Mouse (Mus musculus) heart, postnatal 0 days (tissue): ENCODE data around the gene Igf2r. TPM values are rescaled to one million over a fixed set of nuclear protein-coding genes. Genes with fewer than 3 reads are reported as not detected.

Experiments used
- ATAC-seq: fragments of 200-750 bp; cut with Nextera tagmentation; 2 replicates; pipeline ENCODE4 v1.8.0; 2017; ENCODE audit warnings: low read depth, moderate number of reproducible peaks, moderate library complexity; ENCODE audit not compliant: insufficient read depth
- DNase-seq: peaks from one replicate; pipeline ENCODE4 v3.0.0-alpha.2; 2016; ENCODE audit warnings: low spot score
- H3K27ac ChIP-seq: fragments of 300-500 bp; sonication (generic); 2 replicates; pipeline ENCODE4 v1.5.1; 2014; ENCODE audit warnings: low read depth, mild to moderate bottlenecking
- H3K27me3 ChIP-seq: fragments of 300-500 bp; sonication (generic); 2 replicates; pipeline ENCODE4 v1.6.1; 2014; ENCODE audit warnings: low read length, mixed read lengths; ENCODE audit not compliant: control insufficient read depth, insufficient read depth
- H3K36me3 ChIP-seq: fragments of 300-500 bp; sonication (generic); replicated peaks from 2 replicates; pipeline ENCODE4 v1.6.1; 2014; ENCODE audit warnings: low read length, mixed read lengths; ENCODE audit not compliant: control insufficient read depth, insufficient read depth
- H3K4me1 ChIP-seq: fragments of 300-500 bp; sonication (generic); 2 replicates; pipeline ENCODE4 v1.6.1; 2014; ENCODE audit warnings: antibody characterized with exemption; ENCODE audit not compliant: control insufficient read depth, insufficient read depth
- H3K4me2 ChIP-seq: fragments of 300-500 bp; sonication (generic); 2 replicates; pipeline ENCODE4 v1.6.1; 2014; ENCODE audit warnings: low read depth, mild to moderate bottlenecking, low read length, moderate library complexity
- H3K4me3 ChIP-seq: fragments of 300-500 bp; sonication (generic); 2 replicates; pipeline ENCODE4 v1.5.1; 2014; ENCODE audit warnings: low read depth, low read length
- H3K9ac ChIP-seq: fragments of 300-500 bp; sonication (generic); replicated peaks from 2 replicates; pipeline ENCODE4 v1.6.1; 2014; ENCODE audit warnings: low read depth, low read length, mixed read lengths
- H3K9me3 ChIP-seq: fragments of 300-500 bp; sonication (generic); replicated peaks from 2 replicates; pipeline ENCODE4 v1.6.1; 2016; ENCODE audit warnings: low read length; ENCODE audit not compliant: control insufficient read depth
- CTCF ChIP-seq: IDR thresholded peaks from 2 replicates; pipeline ENCODE4 v1.5.1; 2016; ENCODE audit warnings: antibody characterized with exemption, control low read depth, low read depth
- EP300 ChIP-seq: IDR thresholded peaks from 2 replicates; pipeline ENCODE4 v1.6.1; 2016; ENCODE audit warnings: antibody characterized with exemption, low read depth
- WGBS: fragments of 180-500 bp; shearing (Covaris S2); extraction: QIAGEN DNeasy Blood & Tissue Kit; methylation state at CpG from one replicate; pipeline ENCODE4 v1.1.7; 2014; 5-methylcytosine and 5-hydroxymethylcytosine counted together
- polyA plus RNA-seq: library from polyadenylated mRNA; unstranded; fragments of >200 nt; fragmentation: Nextera tagmentation; extraction: Ambion mirVana; gene quantifications from 2 replicates; pipeline ENCODE4 v1.2.1, GENCODE M21; 2015
- total RNA-seq: library from RNA; depleted of rRNA; stranded (reverse); fragments of >200 nt; gene quantifications from 2 replicates; pipeline ENCODE4 v1.2.3, GENCODE M21; 2014; ENCODE audit warnings: low replicate concordance

Gene Igf2r
- total and polyA plus RNA-seq, 2 experiments from 2014 or later = 59.9 to 424 TPM

- TF ChIP-seq CTCF (no peak), EP300 (no peak)
- peaks cover 60% of the 10 kb centered on the region for H3K4me1 ChIP-seq
- H3K36me3 ChIP-seq = peaks cover 16% of the 10 kb centered on the region
- H3K4me3 ChIP-seq = no peak overlapping the region
- DNase-seq (peak; percentile 60), ATAC-seq (peak; percentile 10; the same call in 1 of the 2 replicates)
- H3K9me3 ChIP-seq = no peaks in the 10 kb centered on the region
- no peaks in the 10 kb centered on the region for H3K27me3 ChIP-seq
- 4% methylated on average over 5 of the region's 5 CpGs for WGBS
- H3K4me2 ChIP-seq = no peak overlapping the region
- H3K9ac ChIP-seq = no peak overlapping the region
- H3K27ac ChIP-seq = peak overlapping the region; percentile 97
Measured at GRCm38 (mm10) chr17:12791079-12791406, 21.6 kb upstream of the Igf2r start.

DNA sequence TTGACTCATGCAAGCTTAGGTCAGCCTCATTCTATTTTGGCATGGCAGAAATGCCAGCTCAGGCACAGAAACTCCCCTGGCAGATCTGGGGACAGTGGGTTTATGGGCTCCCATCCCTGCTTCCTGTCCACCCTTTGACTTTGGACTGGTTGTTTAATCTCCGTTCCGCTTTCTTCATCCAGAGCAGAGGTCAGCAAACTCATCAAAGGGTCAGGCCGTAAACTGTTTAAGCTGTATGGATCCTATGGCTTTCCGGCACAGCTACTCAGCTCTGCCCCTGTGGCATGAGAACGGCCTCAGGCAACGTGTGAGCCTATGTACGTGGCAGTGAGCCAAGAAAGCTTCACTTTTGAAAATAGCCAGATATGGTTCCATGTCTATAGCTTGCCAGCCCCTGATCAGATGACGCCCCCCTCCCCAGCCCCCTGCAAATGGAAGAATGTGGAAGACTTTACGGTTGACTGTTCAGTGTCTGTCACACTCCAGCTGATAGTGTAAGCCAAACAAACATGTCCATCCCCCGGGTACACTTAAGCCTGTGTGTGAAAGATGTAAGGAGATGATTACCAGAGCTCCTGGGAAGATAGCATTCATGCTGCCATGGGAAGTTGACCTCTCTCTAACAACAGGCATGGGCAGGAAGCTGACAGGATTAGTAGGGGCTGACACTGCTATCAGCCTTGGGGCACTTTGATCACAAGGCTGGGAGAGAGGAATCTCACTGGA, 21.1 kb upstream of the Igf2r start:
- H3K4me3 ChIP-seq = no peak overlapping the region
- peak overlapping the region; percentile 97 for H3K27ac ChIP-seq
- H3K4me2 ChIP-seq = no peak overlapping the region
- H3K4me1 ChIP-seq = peaks cover 63% of the 10 kb centered on the region
- DNase-seq (peak; percentile 83), ATAC-seq (peak; percentile 80)
- H3K27me3 ChIP-seq = no peaks in the 10 kb centered on the region
- no peak overlapping the region; the same call in 1 of the 2 replicates for H3K9ac ChIP-seq
- no peaks in the 10 kb centered on the region for H3K9me3 ChIP-seq
- H3K36me3 ChIP-seq = peaks cover 18% of the 10 kb centered on the region
- TF ChIP-seq EP300 = peak; percentile 97
- TF ChIP-seq CTCF = no peak
- 4% methylated on average over 10 of the region's 10 CpGs for WGBS

DNA sequence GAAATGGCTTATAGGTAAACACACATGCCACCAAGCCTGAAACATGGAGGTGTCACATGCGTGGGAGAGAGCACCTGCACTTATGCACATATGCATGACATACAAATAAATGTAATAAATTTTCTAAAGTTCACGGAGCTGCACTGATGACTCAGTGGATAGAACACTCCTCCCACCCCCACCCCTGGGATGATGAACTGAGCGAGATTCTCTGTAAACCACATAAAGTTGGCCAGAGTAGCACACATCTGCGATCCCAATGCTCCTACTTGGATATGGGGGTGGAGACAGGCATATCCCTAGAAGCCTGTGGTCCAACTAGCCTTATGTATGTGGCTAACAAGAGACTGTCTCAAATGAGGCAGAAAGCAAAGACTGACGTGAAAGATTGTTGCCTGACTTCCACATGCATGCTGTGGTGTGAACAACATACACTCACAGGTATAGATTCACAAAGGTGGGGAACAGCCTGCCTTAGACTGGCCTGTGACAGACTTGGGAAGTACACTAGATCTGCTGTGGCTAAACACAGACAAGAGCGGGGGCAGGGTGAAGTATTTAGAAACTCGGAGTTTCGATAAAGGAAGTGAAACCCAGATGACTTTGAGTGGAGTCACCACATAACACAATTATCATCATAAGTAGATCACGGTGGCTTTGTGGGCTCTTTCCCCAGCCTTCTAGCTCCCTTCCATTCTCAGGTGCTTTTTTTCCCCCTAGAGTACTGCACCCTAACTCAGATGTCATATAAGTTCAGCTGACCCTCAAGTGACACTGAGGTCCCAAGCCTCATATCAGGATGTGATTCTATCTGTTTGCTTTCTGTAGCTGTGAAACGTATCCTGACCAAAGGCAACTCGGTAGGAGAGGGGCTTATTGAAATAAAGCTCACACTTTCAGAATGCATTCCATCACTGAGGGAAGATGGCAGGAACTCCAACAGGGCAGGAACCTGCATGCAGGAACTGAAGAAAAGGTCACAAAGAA, 13.7 kb upstream of the Igf2r start:
- 37% methylated on average over 11 of the region's 11 CpGs for WGBS
- ATAC-seq = no peak

DNA sequence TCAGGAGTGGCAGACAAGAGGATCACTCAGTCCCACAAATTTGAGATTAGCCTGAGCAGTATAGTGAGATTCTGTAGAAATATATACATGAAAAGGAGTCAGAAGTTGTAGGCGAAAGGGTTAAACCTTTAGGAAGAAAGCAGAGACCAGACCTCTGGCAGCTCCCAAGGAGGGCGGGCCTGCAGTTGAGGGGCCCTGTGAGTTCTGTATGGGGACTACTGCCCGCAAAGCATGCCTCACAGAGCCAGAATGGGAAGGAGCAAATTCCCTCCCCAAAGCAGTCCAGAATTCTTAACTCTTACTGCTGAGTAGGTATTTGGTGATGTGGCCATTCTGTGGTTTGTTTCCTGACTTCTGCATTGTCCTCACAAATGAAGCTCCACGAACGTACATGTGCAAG, 11.6 kb upstream of the Igf2r start:
- ATAC-seq = no peak
- Histone ChIP-seq H3K9ac (peak overlapping the region; percentile 42; the same call in 1 of the 2 replicates), H3K27me3 (no peaks in the 10 kb centered on the region), H3K9me3 (no peaks in the 10 kb centered on the region), H3K4me1 (peaks cover 55% of the 10 kb centered on the region), H3K4me3 (no peak overlapping the region), H3K27ac (peak overlapping the region; percentile 90), H3K4me2 (no peak overlapping the region), H3K36me3 (peaks cover 13% of the 10 kb centered on the region; the same call in 1 of the 2 replicates)
- peak; percentile 37 for DNase-seq
- TF ChIP-seq EP300 (no peak), CTCF (no peak)
- 17% methylated on average over 5 of the region's 5 CpGs for WGBS

More for the DNA sequence above, 13.7 kb upstream of the Igf2r start:
- TF ChIP-seq CTCF (no peak), EP300 (no peak)
- Histone ChIP-seq H3K4me3 (no peak overlapping the region), H3K27ac (peak overlapping the region; percentile 59), H3K27me3 (no peaks in the 10 kb centered on the region), H3K36me3 (peaks cover 17% of the 10 kb centered on the region), H3K4me2 (no peak overlapping the region; the same call in 1 of the 2 replicates), H3K9ac (no peak overlapping the region), H3K4me1 (peaks cover 59% of the 10 kb centered on the region), H3K9me3 (no peaks in the 10 kb centered on the region)
- DNase-seq = peak; percentile 31

GRCm38 (mm10) chr17:12780125-12780524, 10.7 kb upstream of the Igf2r start:
- WGBS = 2% methylated on average over 8 of the region's 8 CpGs

More at GRCm38 (mm10) chr17:12780125-12780524, 10.7 kb upstream of the Igf2r start:
- H3K4me2 ChIP-seq = peak overlapping the region; percentile 22; the same call in 1 of the 2 replicates
- no peak overlapping the region for H3K4me3 ChIP-seq
- H3K36me3 ChIP-seq = peaks cover 14% of the 10 kb centered on the region; the same call in 1 of the 2 replicates
- peak overlapping the region; percentile 42 for H3K9ac ChIP-seq
- H3K9me3 ChIP-seq = no peaks in the 10 kb centered on the region
- H3K27me3 ChIP-seq = no peaks in the 10 kb centered on the region
- ATAC-seq (peak; percentile 65), DNase-seq (peak; percentile 64)
- TF ChIP-seq CTCF (no peak), EP300 (no peak)
- peak overlapping the region; percentile 90 for H3K27ac ChIP-seq
- peaks cover 52% of the 10 kb centered on the region for H3K4me1 ChIP-seq
